Mouse (Mus musculus): Measurements from ENCODE around the gene Oprm1.
"Not testable (repeated sequence)": the region's sequence is repeated elsewhere in the genome, so short reads cannot be mapped to it uniquely, and the experiment has no call there.

Oprm1 gene

DNA sequence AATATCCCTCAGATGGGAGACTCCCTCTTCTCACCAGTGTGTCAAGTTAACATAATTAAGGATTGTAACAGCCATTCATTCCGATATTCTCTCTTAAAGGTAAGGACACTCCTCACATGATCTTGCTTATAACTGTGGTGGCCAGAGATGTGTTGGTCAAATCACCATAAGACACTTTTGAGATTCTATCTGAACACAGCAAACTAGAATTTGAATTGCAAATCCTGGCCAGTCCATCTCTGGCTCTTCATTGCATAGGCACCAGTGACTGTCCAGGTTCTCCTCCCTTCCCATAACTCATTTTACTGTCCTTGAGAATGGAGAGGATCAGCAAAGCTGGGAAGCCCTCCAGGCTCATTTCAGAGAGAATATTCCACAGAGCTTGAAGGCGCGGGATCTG lies at the start of gene Oprm1:
Oprm1 (plus strand) TSS at position 301 of the 400 bp plus-strand sequence.
- DNase-seq: no peak

DNA sequence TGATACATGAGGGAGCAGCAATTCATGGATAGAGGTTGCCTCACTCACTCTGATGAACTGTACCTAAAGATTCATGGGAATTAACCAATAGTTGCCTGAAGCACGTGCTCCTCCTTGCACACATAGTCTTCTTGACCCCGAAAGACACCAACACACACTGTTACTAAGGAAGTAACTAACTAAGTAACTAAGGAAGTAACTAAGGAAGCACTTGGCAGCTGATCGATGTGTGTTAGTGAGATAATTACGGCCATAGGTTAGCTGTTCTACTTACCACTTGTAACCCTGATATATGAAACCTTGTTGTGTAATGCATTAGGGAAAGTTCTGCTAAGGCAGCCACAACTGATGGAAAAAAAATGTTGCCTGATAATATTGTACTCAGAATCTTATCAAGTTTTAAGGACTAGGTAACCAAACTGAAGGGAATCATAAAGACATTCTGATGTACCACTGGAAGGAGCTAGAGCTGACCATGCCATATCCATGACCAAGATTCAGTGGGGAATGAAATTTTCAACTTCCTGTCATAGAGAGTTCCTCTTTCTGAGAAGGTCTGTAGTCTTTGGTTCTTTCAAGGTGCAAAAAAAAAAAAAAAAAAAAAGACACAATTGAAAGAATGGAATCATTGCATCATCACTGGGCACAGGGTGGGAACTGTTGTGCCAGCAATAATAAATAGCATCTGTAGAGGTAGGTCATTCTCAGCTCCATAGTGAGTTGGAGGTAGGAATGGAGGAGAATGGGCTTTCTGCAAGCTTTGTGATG lies 40.9 kb upstream of the Oprm1 start:
- no peak for DNase-seq

DNA sequence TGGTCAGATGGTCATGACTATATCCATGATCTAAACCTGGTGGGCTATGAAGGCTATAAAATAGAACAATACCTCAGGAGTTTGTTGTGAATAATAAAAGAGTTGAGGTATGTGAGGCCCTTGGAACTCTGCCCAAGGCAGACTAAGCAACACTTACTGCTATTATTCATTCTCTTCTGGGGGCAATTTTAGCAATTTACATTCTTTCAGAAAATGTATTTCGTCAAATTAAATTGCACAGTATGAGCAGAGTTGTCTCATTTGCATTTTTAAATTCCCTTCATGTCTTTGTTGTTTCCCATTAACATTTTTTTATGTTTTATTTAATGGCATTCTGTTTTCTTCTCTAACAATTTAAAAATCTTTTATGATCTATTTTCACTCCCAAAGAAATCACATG lies 34.5 kb upstream of the Oprm1 start:
- no peak for DNase-seq

DNA sequence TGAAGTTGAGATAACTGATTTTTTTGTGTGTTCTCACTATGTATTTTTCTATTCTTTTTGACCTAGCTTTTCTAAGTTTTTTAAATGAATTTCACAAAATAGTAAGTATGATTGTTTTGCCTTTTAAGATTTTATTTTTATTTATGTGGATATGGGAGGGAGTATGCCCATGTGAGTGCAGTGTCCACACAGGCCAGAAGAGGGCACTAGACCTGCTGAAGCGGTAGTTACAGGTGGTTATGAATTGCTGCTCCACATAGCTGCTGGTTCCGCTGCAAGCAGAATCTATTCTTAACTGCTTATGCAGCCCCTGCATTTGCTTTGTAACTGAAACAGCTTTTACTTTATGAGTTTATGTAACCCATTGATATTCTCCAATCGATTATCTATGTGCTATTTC lies 29.8 kb upstream of the Oprm1 start:
- DNase-seq: no peak

DNA sequence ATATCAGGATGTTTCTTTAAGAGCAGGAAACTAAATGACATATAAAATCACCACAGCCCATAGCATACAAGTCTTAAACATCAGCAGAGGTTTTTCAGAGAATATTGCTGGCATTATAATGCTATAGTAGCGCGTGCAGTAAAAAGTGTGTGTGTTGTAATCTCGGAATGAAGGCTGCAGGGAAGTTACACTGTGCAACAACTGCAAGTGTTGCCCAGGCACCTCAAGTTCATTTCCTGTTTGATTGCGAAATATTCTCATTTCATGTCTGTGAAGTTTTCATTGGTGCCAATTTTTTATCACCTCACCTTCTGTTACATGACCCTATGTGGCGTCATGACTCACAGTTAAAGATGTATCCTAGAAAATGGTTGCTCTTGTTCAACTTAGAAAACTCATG lies 4.9 kb upstream of the Oprm1 start:
- DNase-seq: no peak

DNA sequence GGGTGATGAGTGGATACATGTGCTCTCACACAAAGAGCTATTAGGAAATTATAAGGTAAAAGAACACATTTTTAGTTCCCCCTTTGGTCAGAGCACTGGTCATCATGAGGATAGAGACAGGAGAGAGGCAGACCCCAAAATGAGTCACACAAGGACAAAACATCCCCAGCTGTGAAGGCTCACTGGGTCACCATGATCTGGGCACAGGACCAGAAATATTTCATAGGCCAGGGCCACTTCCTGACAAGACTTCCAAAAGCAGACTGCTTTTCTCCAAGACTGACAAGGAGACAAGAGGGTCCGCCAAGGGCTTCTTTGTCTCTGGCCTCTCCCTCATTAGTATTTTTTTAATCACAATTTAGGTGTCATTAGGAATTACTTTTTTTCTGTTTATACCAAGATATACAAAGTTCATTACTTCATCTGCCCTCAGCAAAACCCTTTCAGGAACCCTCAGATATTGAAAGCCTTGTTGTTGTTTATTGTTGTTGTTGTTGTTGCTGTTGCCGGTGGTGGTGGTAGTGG lies 3.0 kb downstream of the Oprm1 start, which contains the start of gene Gm10945:
Gm10945 (minus strand) TSS at position 475 of the 525 bp plus-strand sequence.
- DNase-seq: no peak

DNA sequence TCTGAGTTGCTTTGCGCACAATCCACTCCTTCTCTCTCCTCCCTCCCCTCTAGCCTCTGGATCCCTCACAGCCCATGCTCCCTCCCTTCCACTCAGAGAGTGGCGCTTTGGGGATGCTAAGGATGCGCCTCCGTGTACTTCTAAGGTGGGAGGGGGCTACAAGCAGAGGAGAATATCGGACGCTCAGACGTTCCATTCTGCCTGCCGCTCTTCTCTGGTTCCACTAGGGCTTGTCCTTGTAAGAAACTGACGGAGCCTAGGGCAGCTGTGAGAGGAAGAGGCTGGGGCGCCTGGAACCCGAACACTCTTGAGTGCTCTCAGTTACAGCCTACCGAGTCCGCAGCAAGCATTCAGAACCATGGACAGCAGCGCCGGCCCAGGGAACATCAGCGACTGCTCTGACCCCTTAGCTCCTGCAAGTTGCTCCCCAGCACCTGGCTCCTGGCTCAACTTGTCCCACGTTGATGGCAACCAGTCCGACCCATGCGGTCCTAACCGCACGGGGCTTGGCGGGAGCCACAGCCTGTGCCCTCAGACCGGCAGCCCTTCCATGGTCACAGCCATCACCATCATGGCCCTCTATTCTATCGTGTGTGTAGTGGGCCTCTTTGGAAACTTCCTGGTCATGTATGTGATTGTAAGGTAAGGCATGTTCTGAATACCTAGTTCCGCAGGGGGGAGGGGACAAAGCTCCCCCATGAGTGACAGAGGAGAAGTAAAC lies 30.4 kb downstream of the Oprm1 start:
- DNase-seq: no peak

DNA sequence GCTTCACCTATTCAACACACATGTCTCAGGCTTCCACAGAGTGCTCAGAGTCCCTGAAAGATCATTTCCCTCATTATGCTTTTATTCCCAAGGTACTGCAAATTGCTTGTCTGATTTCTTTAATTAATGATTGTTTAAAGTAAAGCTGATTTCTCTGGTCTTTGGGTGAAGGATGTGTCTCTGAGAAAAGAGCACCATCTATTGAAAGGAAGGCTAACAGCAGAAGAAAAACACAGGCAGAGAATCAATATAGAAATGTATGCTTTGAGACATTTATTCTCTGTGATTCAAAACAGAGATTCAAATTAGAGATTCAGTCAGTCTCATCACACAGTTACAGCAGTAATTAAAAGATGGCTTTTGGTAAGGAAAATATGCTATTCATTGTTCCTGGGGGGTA lies 31.9 kb downstream of the Oprm1 start:
- DNase-seq: no peak

DNA sequence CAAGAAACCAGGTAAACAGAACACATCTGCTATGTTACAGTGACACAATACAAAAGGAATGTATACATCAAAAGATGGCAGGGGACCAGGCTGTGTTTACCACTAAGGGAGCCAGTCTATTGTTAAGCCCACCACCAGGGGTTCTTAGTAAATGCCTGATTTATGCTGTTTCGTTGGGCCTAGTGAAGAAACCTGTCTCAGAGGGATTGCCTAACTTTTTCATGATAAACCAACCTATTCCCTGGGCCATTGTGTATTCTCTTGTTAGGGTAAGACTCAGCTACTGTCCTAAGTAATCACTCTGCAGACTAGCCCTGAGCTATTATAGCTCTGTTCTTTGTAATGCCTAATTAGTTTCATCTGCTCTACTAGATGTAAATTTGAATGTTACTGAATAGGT lies 62.3 kb downstream of the Oprm1 start:
- no peak for DNase-seq

DNA sequence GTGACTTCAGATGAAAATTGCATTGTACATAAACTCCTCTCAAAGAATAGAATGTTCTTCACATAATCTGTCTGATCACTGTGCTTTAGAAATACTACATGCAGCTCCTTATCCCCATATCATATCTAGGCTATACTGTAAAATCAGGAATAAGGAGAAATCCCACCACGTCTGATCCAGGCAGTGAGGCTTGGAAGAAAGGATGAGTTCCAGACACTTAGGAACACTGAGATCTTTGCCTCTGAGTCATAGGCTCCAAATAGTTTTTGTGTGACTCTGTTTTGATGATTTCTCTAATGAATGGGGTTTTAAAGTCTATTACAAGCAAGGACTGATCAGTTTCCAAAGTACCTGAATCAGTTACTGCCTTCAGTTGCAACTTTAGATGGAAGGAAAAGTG lies 83.9 kb downstream of the Oprm1 start:
- DNase-seq: no peak

DNA sequence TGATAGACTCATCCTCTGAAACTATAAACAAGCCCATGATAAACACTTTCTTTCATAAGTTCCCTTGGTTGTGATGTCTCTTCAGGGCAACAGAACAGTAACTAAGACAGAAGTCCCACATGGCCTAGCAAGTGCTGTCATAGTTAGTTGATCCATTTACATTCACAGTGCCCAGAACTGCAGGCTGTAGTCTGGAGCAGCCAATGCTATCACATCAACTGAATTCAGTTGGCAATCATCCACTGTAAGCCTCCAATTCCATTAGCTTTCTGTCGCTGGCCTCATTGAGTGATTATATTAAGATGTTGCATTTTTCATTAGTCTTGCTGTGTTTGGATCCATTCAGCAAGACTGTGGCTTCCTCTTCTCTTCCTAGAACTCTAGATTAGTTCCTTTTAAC lies 88.0 kb downstream of the Oprm1 start:
- DNase-seq: no peak

DNA sequence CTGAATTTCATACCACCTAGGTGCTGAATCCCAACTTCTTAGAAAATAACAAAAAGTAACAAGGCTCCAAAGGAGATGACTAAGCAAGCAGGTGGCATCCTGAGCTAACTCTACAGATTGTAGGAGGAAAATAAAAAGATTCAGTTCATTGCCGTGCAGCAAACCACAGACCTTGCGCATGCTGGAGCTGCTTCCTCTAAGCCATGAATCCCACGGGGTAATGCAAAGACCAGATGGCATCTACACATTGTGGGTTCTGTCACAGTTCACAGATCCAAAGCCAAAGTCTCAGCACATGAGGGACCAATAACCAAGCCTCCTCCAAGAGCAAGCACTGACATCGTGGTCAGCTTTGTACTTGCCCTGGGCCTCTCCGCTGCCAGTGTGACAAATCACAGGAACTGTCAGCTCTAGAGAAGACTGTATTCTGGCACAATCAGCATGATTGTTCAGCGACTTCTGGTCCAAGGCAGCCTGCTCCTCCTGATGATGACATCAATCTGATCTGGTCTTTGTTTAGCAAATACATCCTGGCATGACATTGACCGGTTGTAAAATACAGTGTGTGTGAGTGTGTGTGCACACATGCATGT lies 90.0 kb downstream of the Oprm1 start:
- no peak for DNase-seq

DNA sequence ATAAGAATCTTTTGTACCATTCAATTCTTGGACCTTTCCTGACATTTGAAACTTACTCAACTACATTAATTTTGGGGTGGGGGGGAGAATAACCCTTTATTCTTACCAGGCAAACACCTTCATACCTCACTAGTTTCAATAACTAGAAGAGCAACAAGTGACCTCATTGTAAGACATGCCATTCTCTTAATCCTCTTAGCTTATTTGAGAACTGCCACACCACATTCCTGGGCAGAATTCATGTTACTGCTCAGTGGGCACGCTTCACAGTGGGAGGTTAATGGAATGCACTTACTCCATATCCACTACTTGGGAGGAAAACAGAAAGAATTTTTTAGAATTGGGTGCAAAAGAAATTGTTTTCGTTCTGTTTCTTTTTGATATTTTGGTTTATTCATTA lies 90.5 kb downstream of the Oprm1 start:
- DNase-seq: no peak

DNA sequence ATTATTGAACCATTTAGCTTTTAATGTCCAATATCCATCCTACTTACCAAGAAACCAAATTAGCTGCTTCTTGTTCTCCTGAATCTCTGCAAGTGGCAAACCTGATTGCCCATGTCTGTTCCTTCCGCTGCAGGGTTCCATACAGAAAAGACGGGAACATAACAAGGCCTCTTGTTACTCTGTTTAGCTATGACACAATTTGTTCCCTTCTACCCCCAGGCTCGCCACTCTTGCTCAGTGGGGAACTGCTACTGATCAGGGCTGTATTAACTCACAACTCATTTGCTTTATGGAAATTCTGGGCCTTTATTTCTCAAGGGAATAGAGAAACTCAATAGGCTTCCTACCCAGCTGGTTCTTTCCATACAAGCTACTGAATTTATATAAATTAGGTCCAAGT lies 97.5 kb downstream of the Oprm1 start:
- no peak for DNase-seq

DNA sequence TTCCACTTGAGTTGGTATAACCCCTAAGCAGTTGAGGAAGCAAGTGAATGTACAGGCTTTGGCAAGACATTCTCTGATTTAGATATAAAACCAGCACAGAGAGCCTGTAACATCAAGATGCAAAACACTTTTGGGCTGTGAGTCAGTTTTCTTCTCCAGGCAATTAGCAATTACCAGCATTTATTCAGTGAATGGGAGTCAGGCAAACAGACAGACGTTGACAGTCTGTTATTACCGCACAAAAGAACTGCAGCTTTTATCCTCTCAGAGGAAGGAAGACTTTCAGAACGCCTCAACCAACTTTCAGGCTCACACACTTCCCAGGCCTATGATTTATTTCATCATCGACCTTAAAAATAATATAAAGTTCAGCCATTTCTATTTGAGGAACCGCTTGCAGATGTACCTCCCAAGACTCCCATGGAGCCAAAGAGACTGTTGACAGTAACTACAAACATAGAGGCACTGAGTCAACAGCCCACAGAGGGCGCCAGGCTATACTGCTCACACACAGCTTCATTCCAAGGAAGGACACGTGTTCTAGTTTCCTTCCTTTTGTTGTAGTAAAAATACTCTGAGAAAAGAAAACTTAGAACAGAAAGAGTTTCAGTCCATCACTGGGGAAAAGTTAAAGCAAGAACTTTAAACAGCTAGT lies 113.2 kb downstream of the Oprm1 start:
- no peak for DNase-seq

DNA sequence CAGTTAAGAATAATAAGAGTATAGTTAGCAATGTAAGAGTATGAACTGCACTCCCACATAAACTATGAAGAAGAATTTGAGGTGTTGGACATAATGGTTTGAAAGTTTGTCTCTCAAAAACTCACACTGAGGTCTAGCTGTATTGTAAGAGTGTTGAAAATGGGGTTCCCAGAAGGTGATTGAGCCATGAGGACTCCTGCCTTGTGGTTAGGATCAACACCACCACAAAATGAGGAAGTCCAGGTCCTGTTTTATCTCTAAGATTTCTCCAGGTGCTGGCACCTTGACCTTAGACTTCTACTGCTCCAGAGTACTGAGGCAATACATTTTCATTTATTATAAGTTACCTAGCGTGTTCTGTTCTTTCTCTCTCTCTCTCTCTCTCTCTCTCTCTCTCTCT lies 115.6 kb downstream of the Oprm1 start:
- DNase-seq: no peak

DNA sequence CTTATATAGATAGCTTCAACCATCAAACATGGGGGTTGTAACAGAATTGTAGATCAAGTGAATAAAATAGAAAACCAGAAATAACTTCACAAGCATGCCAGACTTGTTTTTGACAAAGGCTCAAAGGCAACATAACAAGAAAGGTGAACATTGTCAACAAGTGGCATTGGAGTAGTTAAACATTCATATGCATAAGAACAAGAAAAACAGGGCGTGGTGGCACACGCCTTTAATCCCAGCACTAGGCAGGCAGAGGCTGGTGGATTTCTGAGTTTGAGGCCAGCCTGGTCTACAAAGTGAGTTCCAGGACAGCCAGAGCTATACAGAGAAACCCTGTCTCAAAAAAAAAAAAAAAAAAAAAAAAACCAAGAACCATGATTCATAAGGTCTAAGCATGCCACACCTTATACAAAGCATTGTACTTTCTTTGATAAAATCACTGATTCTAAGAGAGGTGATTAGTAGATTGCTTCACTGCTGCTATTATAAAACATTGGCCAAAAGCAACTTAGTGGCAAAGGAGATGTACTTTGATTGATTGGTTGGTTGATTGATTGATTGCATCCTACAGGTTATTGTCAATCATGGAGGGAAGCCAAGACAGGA lies 120.1 kb downstream of the Oprm1 start:
- DNase-seq: no peak

DNA sequence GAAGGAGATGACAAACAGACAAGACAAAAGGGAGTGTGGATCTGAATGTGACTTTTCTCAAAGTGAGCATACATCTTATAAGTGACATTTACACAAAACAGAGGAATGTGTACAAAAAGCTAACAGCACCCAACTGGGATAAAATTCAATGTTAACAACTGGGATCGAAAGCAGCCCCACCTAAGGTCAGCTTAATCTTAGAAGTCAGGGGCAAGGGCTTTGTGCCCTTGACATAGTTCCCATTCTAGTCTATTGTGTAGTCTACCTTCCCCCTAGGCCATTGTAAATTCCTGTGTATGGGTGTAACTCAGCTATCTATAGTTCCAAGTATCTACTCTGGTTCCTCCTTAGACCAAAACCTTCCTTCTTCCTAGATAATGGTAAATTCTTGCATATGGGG lies 123.7 kb downstream of the Oprm1 start:
- DNase-seq: not testable (repeated sequence)

DNA sequence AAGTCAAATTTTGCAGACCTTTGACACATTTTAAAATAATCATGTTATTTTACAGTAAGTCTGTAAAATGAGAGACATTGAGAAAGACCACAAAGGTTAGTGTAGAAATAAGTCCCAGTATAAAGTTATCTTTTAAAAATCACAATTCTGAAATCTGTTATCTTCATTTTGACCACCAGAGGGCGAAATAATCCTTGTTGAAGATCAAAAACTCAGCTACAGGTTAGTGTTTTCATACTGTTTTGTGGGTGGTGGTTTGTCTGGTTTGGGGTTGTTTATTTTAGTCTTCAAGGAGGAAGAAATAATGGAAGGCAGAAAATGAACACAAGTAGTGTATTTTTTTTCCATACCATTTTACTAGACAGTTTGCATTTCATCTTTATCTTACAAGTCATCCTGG lies 127.2 kb downstream of the Oprm1 start:
- no peak for DNase-seq

DNA sequence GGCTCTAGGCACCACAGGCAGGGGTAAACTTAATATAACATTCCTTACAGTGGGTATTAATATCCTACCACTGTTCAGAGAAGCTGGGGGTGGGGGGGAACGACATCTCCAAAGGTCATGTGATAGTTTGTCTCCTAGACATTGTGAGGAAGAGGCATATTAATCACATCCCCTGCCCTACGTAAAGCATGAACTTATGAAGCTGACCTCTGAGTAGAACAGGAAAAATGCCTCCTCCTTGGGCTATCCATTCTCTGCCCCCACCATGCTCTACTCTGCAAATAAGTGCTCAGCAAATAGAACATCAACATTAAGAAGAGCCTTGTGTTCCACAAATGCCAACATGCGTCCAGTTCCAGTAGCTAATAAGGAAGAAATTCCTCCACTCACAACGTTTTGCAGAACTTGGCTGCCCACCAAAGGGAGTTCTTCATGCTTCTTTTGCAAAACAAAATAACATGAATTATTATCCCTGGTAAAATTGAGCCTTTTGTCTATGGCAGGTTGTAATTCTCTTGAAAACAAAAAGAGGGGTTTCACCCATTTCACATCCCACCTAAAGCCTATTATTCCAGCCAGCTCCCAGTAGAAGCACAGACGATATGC lies 131.4 kb downstream of the Oprm1 start:
- DNase-seq: no peak

DNA sequence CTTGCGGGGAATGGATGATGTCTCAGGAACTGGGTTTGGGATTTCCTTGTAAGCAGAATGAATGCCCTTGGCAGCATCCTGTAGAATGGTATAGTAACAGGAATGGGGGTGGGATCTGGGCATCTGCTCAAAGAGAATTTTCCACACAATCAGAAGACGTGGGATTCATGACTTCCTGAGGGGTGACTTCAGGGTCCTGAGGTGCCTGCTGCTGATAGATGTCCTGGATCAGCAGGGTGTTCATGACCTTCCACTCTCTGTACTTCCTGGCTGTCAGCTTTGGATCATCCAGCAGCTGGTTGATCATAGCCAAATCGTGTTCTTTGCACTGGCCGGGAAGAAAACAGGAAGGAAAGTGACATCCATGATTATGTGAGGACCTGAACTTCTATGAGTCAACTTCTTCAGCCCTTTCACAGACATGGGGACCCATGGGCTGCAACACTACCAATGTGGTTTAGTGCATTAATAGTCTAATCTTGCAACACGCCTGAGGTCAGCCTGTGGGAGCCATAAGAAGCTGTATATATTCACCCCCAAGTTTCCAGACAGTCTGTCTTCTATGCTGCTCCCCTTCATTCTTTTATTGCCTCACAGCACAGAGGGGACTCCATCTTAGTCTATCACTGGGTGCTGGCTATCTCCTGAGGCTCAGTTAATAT lies 132.2 kb downstream of the Oprm1 start:
- no peak for DNase-seq

DNA sequence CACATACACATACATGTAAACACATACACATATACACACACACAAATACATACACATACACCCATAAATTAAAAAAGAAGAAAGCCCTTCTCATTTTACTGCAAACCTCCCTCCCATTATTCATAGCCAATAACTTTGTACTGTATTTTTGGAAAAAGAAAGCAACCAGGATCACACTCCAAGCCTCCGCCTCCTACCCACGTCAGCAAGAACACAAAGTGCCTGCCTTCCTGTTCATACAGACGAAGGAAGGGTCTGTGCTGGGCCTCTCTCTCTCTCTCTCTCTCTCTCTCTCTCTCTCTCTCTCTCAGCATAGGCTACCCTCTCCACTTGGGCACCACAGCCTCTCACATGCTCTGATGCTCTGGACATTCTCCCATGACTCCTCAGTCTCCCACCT lies 137.5 kb downstream of the Oprm1 start:
- no peak for DNase-seq
